Mouse (Mus musculus): ENCODE data around the gene Nrp2. TPM values are rescaled to one million over a fixed set of nuclear protein-coding genes. Genes with fewer than 3 reads are reported as not detected.

Gene Nrp2
- polyA plus RNA-seq, 1 experiment from 2014 or later: 0.76 TPM

- Histone ChIP-seq H3K4me1 (replicated peaks) (peaks cover 32% of the 10 kb centered on the region), H3K9ac (no peak overlapping the region), H3K27ac (no peak overlapping the region), H3K36me3 (no peaks in the 10 kb centered on the region), H3K4me3 (replicated peaks) (peak overlapping the region; percentile 40), H3K4me2 (peak overlapping the region; percentile 55), H3K9me3 (replicated peaks) (no peaks in the 10 kb centered on the region), H3K27me3 (peaks cover 9% of the 10 kb centered on the region; the same call in 1 of the 2 replicates)
- ATAC-seq (ENCODE audit: low read depth): no peak
- WGBS (ENCODE audit: insufficient replicate concordance): 61% methylated on average over 9 of the region's 9 CpGs
- no peak for DNase-seq
Observed at GRCm38 (mm10) chr1:62796038-62796647, 93.1 kb downstream of the Nrp2 start.

DNA sequence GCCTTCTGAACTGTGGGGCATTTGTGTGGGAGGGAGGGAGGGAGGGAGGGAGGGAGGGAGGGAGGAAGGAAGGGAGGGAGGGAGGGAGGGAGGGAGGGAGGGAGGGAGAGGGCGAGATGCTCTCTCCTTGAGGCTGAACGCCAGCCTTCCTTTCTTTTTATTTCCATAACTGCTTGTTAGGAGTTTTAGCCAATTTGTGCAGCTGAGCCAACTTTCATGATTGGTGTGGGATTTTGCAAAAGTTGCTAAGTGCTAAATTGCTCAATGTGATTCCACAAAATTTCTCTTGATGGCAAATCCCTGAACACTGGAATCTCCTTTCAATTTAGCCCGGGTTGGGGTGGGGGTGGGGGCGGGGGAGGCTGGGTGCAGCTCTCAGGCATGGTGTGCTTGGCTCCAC lies 96.3 kb downstream of the Nrp2 start:
- Histone ChIP-seq H3K4me3 (replicated peaks) (no peak overlapping the region), H3K27ac (no peak overlapping the region), H3K4me2 (no peak overlapping the region), H3K9me3 (replicated peaks) (no peaks in the 10 kb centered on the region), H3K36me3 (no peaks in the 10 kb centered on the region), H3K9ac (no peak overlapping the region), H3K27me3 (0 out of 2 replicates have a peak, but pooled peaks cover 2% of the 10 kb centered on the region), H3K4me1 (replicated peaks) (peaks cover 64% of the 10 kb centered on the region)
- 58% methylated on average over 4 of the region's 4 CpGs for WGBS (ENCODE audit: insufficient replicate concordance)
- DNase-seq: no peak
- ATAC-seq (ENCODE audit: low read depth): no peak

- peak overlapping the region; percentile 18 for H3K4me2 ChIP-seq
- no peak overlapping the region for H3K9ac ChIP-seq
- peak overlapping the region; percentile 69 for H3K27ac ChIP-seq
- no peak overlapping the region for H3K4me3 ChIP-seq (replicated peaks)
- 21% methylated on average over 5 of the region's 5 CpGs for WGBS (ENCODE audit: insufficient replicate concordance)
- no peaks in the 10 kb centered on the region for H3K36me3 ChIP-seq
- H3K9me3 ChIP-seq (replicated peaks): no peaks in the 10 kb centered on the region
- ATAC-seq (ENCODE audit: low read depth) (peak; percentile 95), DNase-seq (peak; percentile 68)
- H3K4me1 ChIP-seq (replicated peaks): peaks cover 64% of the 10 kb centered on the region
- H3K27me3 ChIP-seq: no peaks in the 10 kb centered on the region
Observed at GRCm38 (mm10) chr1:62800351-62800750, 97.3 kb downstream of the Nrp2 start.

- Histone ChIP-seq H3K4me3 (replicated peaks) (no peak overlapping the region), H3K9ac (no peak overlapping the region), H3K27ac (no peak overlapping the region), H3K27me3 (no peaks in the 10 kb centered on the region), H3K4me1 (replicated peaks) (peaks cover 57% of the 10 kb centered on the region), H3K4me2 (no peak overlapping the region), H3K9me3 (replicated peaks) (no peaks in the 10 kb centered on the region), H3K36me3 (no peaks in the 10 kb centered on the region)
- no peak for ATAC-seq (ENCODE audit: low read depth)
- DNase-seq: no peak
- WGBS (ENCODE audit: insufficient replicate concordance): 71% methylated on average over 4 of the region's 4 CpGs
Observed at GRCm38 (mm10) chr1:62801429-62801828, 98.3 kb downstream of the Nrp2 start.

- Histone ChIP-seq H3K27ac (no peak overlapping the region), H3K9ac (no peak overlapping the region), H3K36me3 (no peaks in the 10 kb centered on the region), H3K9me3 (replicated peaks) (no peaks in the 10 kb centered on the region), H3K4me2 (no peak overlapping the region), H3K4me1 (replicated peaks) (peaks cover 54% of the 10 kb centered on the region), H3K4me3 (replicated peaks) (no peak overlapping the region), H3K27me3 (no peaks in the 10 kb centered on the region)
- WGBS (ENCODE audit: insufficient replicate concordance): 49% methylated on average over 3 of the region's 3 CpGs
- no peak for DNase-seq
- no peak for ATAC-seq (ENCODE audit: low read depth)
Observed at GRCm38 (mm10) chr1:62801842-62802241, 98.8 kb downstream of the Nrp2 start.

DNA sequence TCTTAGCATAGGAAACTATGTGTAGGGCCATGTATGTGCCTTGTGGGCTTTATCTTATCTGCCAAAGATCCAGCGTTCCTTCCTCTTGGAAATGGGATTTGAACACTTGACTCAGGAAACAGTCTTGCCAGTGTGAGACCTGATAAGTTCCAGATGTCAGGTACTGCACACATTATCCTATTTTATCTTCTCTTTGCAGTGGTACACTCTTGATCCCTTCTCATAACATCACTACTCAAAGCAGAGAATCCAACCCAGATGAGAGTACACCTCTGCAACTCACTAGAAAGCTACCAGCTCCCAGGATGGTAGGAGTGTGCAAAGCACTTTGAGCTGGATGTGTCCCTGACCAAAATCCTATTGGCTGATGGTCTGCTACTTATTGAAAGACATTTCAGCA lies 100.5 kb downstream of the Nrp2 start:
- Histone ChIP-seq H3K27ac (no peak overlapping the region), H3K36me3 (no peaks in the 10 kb centered on the region), H3K4me2 (no peak overlapping the region), H3K9ac (no peak overlapping the region), H3K27me3 (0 out of 2 replicates have a peak, but pooled peaks cover 4% of the 10 kb centered on the region), H3K4me3 (replicated peaks) (no peak overlapping the region), H3K9me3 (replicated peaks) (no peaks in the 10 kb centered on the region), H3K4me1 (replicated peaks) (peaks cover 54% of the 10 kb centered on the region)
- WGBS (ENCODE audit: insufficient replicate concordance): 29% methylated on average over 1 of the region's 1 CpGs
- ATAC-seq (ENCODE audit: low read depth) (peak; percentile 65), DNase-seq (no peak)

GRCm38 (mm10) chr1:62806014-62806413 lies 102.9 kb downstream of the Nrp2 start:
- Histone ChIP-seq H3K27ac (no peak overlapping the region), H3K9ac (no peak overlapping the region), H3K4me3 (replicated peaks) (no peak overlapping the region), H3K4me1 (replicated peaks) (peaks cover 34% of the 10 kb centered on the region), H3K36me3 (no peaks in the 10 kb centered on the region), H3K4me2 (no peak overlapping the region), H3K9me3 (replicated peaks) (no peaks in the 10 kb centered on the region), H3K27me3 (0 out of 2 replicates have a peak, but pooled peaks cover 4% of the 10 kb centered on the region)
- ATAC-seq (ENCODE audit: low read depth) (no peak), DNase-seq (no peak)
- 36% methylated on average over 1 of the region's 1 CpGs for WGBS (ENCODE audit: insufficient replicate concordance)

GRCm38 (mm10) chr1:62808395-62808794 lies 105.3 kb downstream of the Nrp2 start:
- Histone ChIP-seq H3K9ac (no peak overlapping the region), H3K4me3 (replicated peaks) (no peak overlapping the region), H3K4me1 (replicated peaks) (peaks cover 10% of the 10 kb centered on the region), H3K36me3 (no peaks in the 10 kb centered on the region), H3K27ac (no peak overlapping the region), H3K4me2 (no peak overlapping the region), H3K9me3 (replicated peaks) (no peaks in the 10 kb centered on the region), H3K27me3 (0 out of 2 replicates have a peak, but pooled peaks cover 4% of the 10 kb centered on the region)
- no peak for DNase-seq
- ATAC-seq (ENCODE audit: low read depth): no peak
- 64% methylated on average over 4 of the region's 4 CpGs for WGBS (ENCODE audit: insufficient replicate concordance)

GRCm38 (mm10) chr1:62809601-62810228 lies 106.6 kb downstream of the Nrp2 start:
- H3K9ac ChIP-seq: no peak overlapping the region
- H3K4me2 ChIP-seq: no peak overlapping the region
- no peak overlapping the region for H3K27ac ChIP-seq
- H3K27me3 ChIP-seq: 0 out of 2 replicates have a peak, but pooled peaks cover 4% of the 10 kb centered on the region
- no peaks in the 10 kb centered on the region for H3K36me3 ChIP-seq
- no peaks in the 10 kb centered on the region for H3K4me1 ChIP-seq (replicated peaks)
- H3K9me3 ChIP-seq (replicated peaks): no peaks in the 10 kb centered on the region
- WGBS (ENCODE audit: insufficient replicate concordance): 68% methylated on average over 8 of the region's 8 CpGs
- no peak overlapping the region for H3K4me3 ChIP-seq (replicated peaks)
- no peak for ATAC-seq (ENCODE audit: low read depth)
- DNase-seq: no peak

DNA sequence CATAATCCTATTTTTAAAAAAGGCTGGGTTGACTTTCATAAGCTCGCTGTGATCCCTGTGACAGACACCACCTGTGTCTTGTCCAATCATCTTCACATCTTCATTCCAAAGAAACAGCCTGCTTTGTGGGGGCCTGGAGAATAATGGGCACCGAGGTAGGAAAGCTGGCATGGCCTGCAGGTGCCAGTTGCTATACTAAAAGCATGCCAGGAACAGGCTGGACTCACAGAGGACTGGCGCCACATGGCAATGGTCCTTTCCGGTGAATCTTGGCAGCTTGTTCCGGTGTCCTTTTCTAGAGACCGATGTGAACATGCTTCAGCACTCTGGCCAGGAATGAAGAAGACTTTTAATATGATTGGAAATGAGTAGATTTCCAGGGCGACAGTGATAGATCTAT lies 108.1 kb downstream of the Nrp2 start:
- ATAC-seq (ENCODE audit: low read depth): no peak
- DNase-seq: no peak
- no peak overlapping the region for H3K4me2 ChIP-seq
- WGBS (ENCODE audit: insufficient replicate concordance): 78% methylated on average over 7 of the region's 7 CpGs
- H3K9ac ChIP-seq: no peak overlapping the region
- no peak overlapping the region for H3K4me3 ChIP-seq (replicated peaks)
- no peak overlapping the region for H3K27ac ChIP-seq
- no peaks in the 10 kb centered on the region for H3K9me3 ChIP-seq (replicated peaks)
- no peaks in the 10 kb centered on the region for H3K36me3 ChIP-seq
- H3K4me1 ChIP-seq (replicated peaks): no peaks in the 10 kb centered on the region
- 0 out of 2 replicates have a peak, but pooled peaks cover 4% of the 10 kb centered on the region for H3K27me3 ChIP-seq

- H3K27ac ChIP-seq: no peak overlapping the region
- no peak for DNase-seq
- H3K4me2 ChIP-seq: no peak overlapping the region
- no peak overlapping the region for H3K4me3 ChIP-seq (replicated peaks)
- ATAC-seq (ENCODE audit: low read depth): no peak
- no peaks in the 10 kb centered on the region for H3K36me3 ChIP-seq
- no peaks in the 10 kb centered on the region for H3K9me3 ChIP-seq (replicated peaks)
- H3K27me3 ChIP-seq: no peaks in the 10 kb centered on the region
- 57% methylated on average over 10 of the region's 10 CpGs for WGBS (ENCODE audit: insufficient replicate concordance)
- no peak overlapping the region for H3K9ac ChIP-seq
- no peaks in the 10 kb centered on the region for H3K4me1 ChIP-seq (replicated peaks)
Observed at GRCm38 (mm10) chr1:62812701-62813684, 109.9 kb downstream of the Nrp2 start.
